Mouse (Mus musculus): ENCODE measurements around the gene Mgst1. TPM values are rescaled to one million over a fixed set of nuclear protein-coding genes. Genes with fewer than 3 reads are reported as not detected.

Mgst1 gene
- 10 to 100 TPM; 17.2 to 55.0 TPM for total RNA-seq (2021)
- long read RNA-seq, experiment 1, transcript Mgst1-201 (4 exons, 1,167 nt), result major isoform, 29 of 34 reads
- long read RNA-seq, experiment 1, partial matches to known transcripts, result 1 of 34 reads
- long read RNA-seq, experiment 1, other reads (novel, unspliced or antisense), result 3 of 34 reads
- long read RNA-seq, experiment 2, transcript Mgst1-201 (4 exons, 1,167 nt), result major isoform, 17 of 23 reads
- long read RNA-seq, experiment 2, partial matches to known transcripts, result 0 of 23 reads
- long read RNA-seq, experiment 2, other reads (novel, unspliced or antisense), result 4 of 23 reads

- no peak for DNase-seq
Measured at GRCm38 (mm10) chr6:138139930-138140329, at the start of gene Mgst1. Gene Mgst1, plus strand, starts transcription at chr6:138140316.

GRCm38 (mm10) chr6:138092432-138092831 is 47.7 kb upstream of the Mgst1 start:
- no peak for DNase-seq

GRCm38 (mm10) chr6:138095060-138095459 is 45.1 kb upstream of the Mgst1 start:
- no peak for DNase-seq

- DNase-seq, result no peak
Measured at GRCm38 (mm10) chr6:138099646-138100045, 40.5 kb upstream of the Mgst1 start.

- no peak for DNase-seq
Measured at GRCm38 (mm10) chr6:138101843-138102242, 38.3 kb upstream of the Mgst1 start.

- DNase-seq, result no peak
Measured at GRCm38 (mm10) chr6:138102940-138103339, 37.2 kb upstream of the Mgst1 start.

- no peak for DNase-seq
Measured at GRCm38 (mm10) chr6:138104559-138104958, 35.6 kb upstream of the Mgst1 start.

GRCm38 (mm10) chr6:138117496-138117895 is 22.6 kb upstream of the Mgst1 start:
- peak; percentile 31 for DNase-seq

GRCm38 (mm10) chr6:138128392-138129335 is 11.5 kb upstream of the Mgst1 start:
- DNase-seq, result no peak

GRCm38 (mm10) chr6:138130541-138130940 is 9.6 kb upstream of the Mgst1 start:
- no peak for DNase-seq

- DNase-seq, result peak; percentile 36
Measured at GRCm38 (mm10) chr6:138140336-138140735, 220 bp downstream of the Mgst1 start.

- peak; percentile 50 for DNase-seq
Measured at GRCm38 (mm10) chr6:138141111-138141592, 1.0 kb downstream of the Mgst1 start.

- DNase-seq, result no peak
Measured at GRCm38 (mm10) chr6:138142604-138143003, 2.5 kb downstream of the Mgst1 start.

- DNase-seq, result no peak
Measured at GRCm38 (mm10) chr6:138143450-138143849, 3.3 kb downstream of the Mgst1 start.

- DNase-seq, result peak; percentile 34
Measured at GRCm38 (mm10) chr6:138153111-138153510, 13.0 kb downstream of the Mgst1 start.

- DNase-seq, result no peak
Measured at GRCm38 (mm10) chr6:138163920-138164319, 23.8 kb downstream of the Mgst1 start.

- no peak for DNase-seq
Measured at GRCm38 (mm10) chr6:138171480-138172224, 31.5 kb downstream of the Mgst1 start.

Other genes with a start within 250 kb of the Mgst1 start
- 1 to 10 TPM; 1.0 to 2.4 TPM for gene Slc15a5, start 60.4 kb upstream of the Mgst1 start, total RNA-seq (2021)

Measured in gastrocnemius, postnatal 25 days (tissue).